Mouse (Mus musculus) heart, postnatal 0 days (tissue): Measurements from ENCODE around the gene Peli1.

Experiments used
- CTCF ChIP-seq: IDR thresholded peaks from 2 replicates; pipeline ENCODE4 v1.5.1; 2016; ENCODE audit warnings: antibody characterized with exemption, control low read depth, low read depth
- EP300 ChIP-seq: IDR thresholded peaks from 2 replicates; pipeline ENCODE4 v1.6.1; 2016; ENCODE audit warnings: antibody characterized with exemption, low read depth

- peak; percentile 87 for TF ChIP-seq CTCF
- TF ChIP-seq EP300: no peak
Observed at GRCm38 (mm10) chr11:21178343-21178742, 87.3 kb downstream of the Peli1 start.
